Mouse (Mus musculus) stomach, embryonic 16.5 days (tissue): ENCODE data around the gene Pde3a. TPM values are rescaled to one million over a fixed set of nuclear protein-coding genes. Genes with fewer than 3 reads are reported as not detected.
A peak's percentile ranks its signal among the peaks of the same experiment; 100 is the strongest.

ENCODE experiments used
- ATAC-seq: fragments of 200-750 bp; cut with Nextera tagmentation; 2 replicates; pipeline ENCODE4 v1.8.0; 2017; ENCODE audit warnings: moderate number of reproducible peaks, moderate TSS enrichment; ENCODE audit not compliant: insufficient read depth, low FRiP score
- H3K27ac ChIP-seq: fragments of 300-500 bp; sonication (generic); 2 replicates; pipeline ENCODE4 v1.5.1; 2014; ENCODE audit warnings: low read length
- H3K27me3 ChIP-seq: fragments of 300-500 bp; sonication (generic); 2 replicates; pipeline ENCODE4 v1.6.1; 2014; ENCODE audit warnings: low read length, control low read depth, mixed read lengths; ENCODE audit not compliant: control insufficient read depth, insufficient read depth
- H3K36me3 ChIP-seq: fragments of 300-500 bp; sonication (generic); 2 replicates; pipeline ENCODE4 v1.6.1; 2014; ENCODE audit warnings: low read length; ENCODE audit not compliant: control insufficient read depth, insufficient read depth
- H3K4me1 ChIP-seq: fragments of 300-500 bp; sonication (generic); 2 replicates; pipeline ENCODE4 v1.6.1; 2014; ENCODE audit warnings: low read length, control low read depth, mixed read lengths; ENCODE audit not compliant: control insufficient read depth, insufficient read depth
- H3K4me2 ChIP-seq: fragments of 300-500 bp; sonication (generic); 2 replicates; pipeline ENCODE4 v1.6.1; 2014; ENCODE audit warnings: low read depth, low read length, mixed read lengths
- H3K4me3 ChIP-seq: fragments of 300-500 bp; sonication (generic); replicated peaks from 2 replicates; pipeline ENCODE4 v1.5.1; 2014; ENCODE audit warnings: mild to moderate bottlenecking, low read length
- H3K9ac ChIP-seq: fragments of 300-500 bp; sonication (generic); 2 replicates; pipeline ENCODE4 v1.6.1; 2014; ENCODE audit warnings: low read length
- H3K9me3 ChIP-seq: fragments of 300-500 bp; sonication (generic); replicated peaks from 2 replicates; pipeline ENCODE4 v1.6.1; 2016; ENCODE audit warnings: low read length, control low read depth; ENCODE audit not compliant: control insufficient read depth
- WGBS: fragments of 180-500 bp; shearing (Covaris S2); extraction: QIAGEN DNeasy Blood & Tissue Kit; methylation state at CpG from one replicate; pipeline ENCODE4 v1.1.7; 2014; 5-methylcytosine and 5-hydroxymethylcytosine counted together
- polyA plus RNA-seq: library from polyadenylated mRNA; unstranded; fragments of >200 nt; fragmentation: Nextera tagmentation; extraction: Ambion mirVana; gene quantifications from 2 replicates; pipeline ENCODE4 v1.2.1, GENCODE M21; 2015

Pde3a gene
- polyA plus RNA-seq, 1 experiment from 2014 or later: 9.6 TPM

DNA sequence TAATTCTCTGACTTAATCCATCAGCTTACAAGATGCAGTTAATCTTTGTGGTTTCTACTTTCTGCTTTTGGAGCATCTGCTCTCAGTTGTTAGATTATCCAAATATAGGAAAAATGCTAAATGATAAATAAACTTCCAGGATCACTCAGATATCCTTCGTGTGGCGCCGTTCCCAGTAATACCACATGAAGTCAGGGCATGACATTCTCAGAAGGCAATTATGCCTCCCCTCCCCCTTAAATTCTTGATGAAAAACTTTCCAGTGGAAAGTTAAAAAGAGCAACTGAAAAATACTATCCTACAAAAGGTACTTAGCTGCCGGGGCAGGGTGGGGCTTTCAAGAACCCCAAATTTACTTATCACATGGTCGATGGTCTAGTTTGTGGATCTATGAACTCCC is 161.8 kb downstream of the Pde3a start:
- Histone ChIP-seq H3K9ac (no peak overlapping the region), H3K27ac (no peak overlapping the region), H3K4me2 (no peak overlapping the region), H3K27me3 (no peaks in the 10 kb centered on the region), H3K9me3 (no peaks in the 10 kb centered on the region), H3K36me3 (no peaks in the 10 kb centered on the region), H3K4me3 (no peak overlapping the region), H3K4me1 (peaks cover 2% of the 10 kb centered on the region; the same call in 1 of the 2 replicates)
- no peak for ATAC-seq
- 64% methylated on average over 5 of the region's 5 CpGs for WGBS

DNA sequence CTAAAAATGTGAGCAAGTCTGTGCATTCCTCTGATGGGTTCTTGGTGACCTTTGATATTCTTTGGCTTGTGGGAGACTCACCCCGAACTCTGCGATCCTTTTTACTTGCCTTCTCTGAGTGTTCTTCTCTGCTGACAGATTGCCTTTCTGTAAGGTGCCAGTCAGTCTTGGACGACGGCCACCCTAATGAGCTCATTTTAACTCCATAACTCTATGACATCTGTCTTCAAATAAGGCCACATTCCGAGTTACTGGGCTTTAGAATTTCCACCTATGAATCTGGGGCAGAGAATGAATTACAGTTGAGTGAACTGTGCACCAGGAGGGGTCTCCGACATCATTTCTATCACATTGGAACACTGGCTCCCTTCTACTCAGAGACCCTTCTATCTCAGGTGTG is 176.0 kb downstream of the Pde3a start:
- Histone ChIP-seq H3K27me3 (no peaks in the 10 kb centered on the region), H3K4me1 (no peaks in the 10 kb centered on the region), H3K4me2 (no peak overlapping the region), H3K36me3 (no peaks in the 10 kb centered on the region), H3K27ac (no peak overlapping the region), H3K9ac (no peak overlapping the region), H3K4me3 (no peak overlapping the region), H3K9me3 (no peaks in the 10 kb centered on the region)
- ATAC-seq: no peak
- WGBS: 83% methylated on average over 6 of the region's 6 CpGs

DNA sequence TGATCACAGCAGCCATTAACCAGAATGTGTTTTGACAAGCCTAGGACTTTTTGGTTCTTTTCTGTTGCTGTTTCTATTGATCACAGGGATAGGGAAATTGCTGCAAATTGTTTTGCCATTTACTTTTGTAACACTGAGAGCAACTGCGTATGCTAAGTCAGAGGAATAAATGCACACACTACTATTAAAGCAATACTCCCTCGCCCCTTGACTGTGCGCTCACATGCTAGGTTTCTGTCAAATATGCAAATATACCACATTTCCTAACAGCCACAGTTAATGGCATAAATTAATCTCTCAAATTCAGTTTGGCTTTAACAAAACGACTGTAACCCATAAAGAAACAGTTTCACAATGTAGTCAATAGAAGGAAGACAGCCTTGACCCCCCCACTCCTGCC is 179.5 kb downstream of the Pde3a start:
- Histone ChIP-seq H3K4me2 (no peak overlapping the region), H3K9ac (no peak overlapping the region), H3K36me3 (no peaks in the 10 kb centered on the region; the same call in 1 of the 2 replicates), H3K4me1 (no peaks in the 10 kb centered on the region), H3K9me3 (no peaks in the 10 kb centered on the region), H3K27ac (no peak overlapping the region), H3K4me3 (no peak overlapping the region), H3K27me3 (no peaks in the 10 kb centered on the region)
- no peak for ATAC-seq
- WGBS: 85% methylated on average over 4 of the region's 4 CpGs

DNA sequence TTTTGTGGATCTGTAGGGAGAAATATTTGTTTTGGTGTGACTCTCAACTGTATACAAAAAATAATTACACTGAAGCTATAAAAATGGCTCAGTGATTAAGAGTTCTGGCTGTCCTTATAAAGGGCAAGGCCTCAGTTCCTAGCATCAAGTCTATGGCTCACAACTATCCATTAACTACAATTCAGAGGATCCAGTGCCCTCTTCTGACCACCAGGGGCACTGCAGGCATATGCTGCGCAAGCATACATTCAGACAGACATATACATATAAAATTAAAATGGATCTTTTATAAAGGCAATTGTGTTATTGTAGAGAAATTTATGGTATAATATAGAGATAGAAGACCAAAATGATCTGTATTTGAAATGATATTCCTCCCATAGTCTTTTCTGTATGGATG is 181.1 kb downstream of the Pde3a start:
- no peaks in the 10 kb centered on the region for H3K9me3 ChIP-seq
- ATAC-seq: no peak
- H3K9ac ChIP-seq: no peak overlapping the region
- H3K4me2 ChIP-seq: no peak overlapping the region
- H3K36me3 ChIP-seq: no peaks in the 10 kb centered on the region; the same call in 1 of the 2 replicates
- no peak overlapping the region for H3K27ac ChIP-seq
- no peak overlapping the region for H3K4me3 ChIP-seq
- no peaks in the 10 kb centered on the region for H3K27me3 ChIP-seq
- 93% methylated on average over 1 of the region's 1 CpGs for WGBS
- H3K4me1 ChIP-seq: peaks cover 12% of the 10 kb centered on the region

GRCm38 (mm10) chr6:141432271-141432974 is 183.4 kb downstream of the Pde3a start:
- H3K9ac ChIP-seq: no peak overlapping the region
- H3K4me2 ChIP-seq: peak overlapping the region; percentile 6; the same call in 1 of the 2 replicates
- peaks cover 15% of the 10 kb centered on the region for H3K4me1 ChIP-seq
- H3K9me3 ChIP-seq: no peaks in the 10 kb centered on the region
- no peaks in the 10 kb centered on the region; the same call in 1 of the 2 replicates for H3K36me3 ChIP-seq
- WGBS: 62% methylated on average over 13 of the region's 13 CpGs
- no peak; the same call in 1 of the 2 replicates for ATAC-seq
- no peak overlapping the region for H3K27ac ChIP-seq
- no peak overlapping the region for H3K4me3 ChIP-seq
- no peaks in the 10 kb centered on the region for H3K27me3 ChIP-seq

DNA sequence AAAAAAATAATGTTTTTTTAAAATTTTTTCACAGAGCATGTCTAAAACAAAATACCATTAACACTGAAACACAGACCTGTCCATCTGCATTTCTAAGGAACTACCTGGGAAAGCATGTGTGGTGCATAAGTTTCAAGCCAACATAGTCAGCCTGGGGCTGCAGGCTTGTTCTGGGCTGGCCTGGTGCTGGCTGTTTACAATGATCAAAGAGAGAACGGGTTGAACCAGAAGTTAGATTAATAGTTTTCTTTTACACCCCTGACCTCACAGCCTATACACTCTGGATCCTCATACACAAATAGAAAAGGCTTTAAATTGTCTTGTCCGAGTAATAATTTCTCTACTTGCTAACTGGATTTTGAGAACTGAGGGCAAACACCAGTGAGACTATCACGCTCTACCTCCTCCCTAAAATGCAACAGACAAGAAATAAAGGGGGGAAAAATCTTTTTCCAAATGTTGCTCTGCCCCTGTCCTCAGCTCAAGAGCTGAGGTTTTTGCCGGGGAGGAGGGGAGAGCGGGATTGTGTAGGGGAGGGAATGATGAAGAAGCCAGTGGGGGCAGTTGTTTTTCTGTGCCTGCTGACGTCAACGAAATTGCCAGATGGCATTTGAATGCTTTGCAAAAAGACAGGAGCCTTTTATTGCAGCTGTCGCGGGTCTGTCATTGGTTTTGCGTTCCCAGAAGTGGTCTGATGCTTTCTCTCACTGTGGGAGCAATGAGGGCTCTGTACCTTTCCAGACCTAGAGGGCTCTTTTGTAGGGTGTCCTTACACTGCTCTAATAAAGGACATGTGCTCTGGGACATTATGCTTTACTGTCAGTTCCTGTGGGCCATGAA is 185.1 kb downstream of the Pde3a start:
- 24% methylated on average over 10 of the region's 10 CpGs for WGBS
- H3K27me3 ChIP-seq: no peaks in the 10 kb centered on the region
- no peaks in the 10 kb centered on the region; the same call in 1 of the 2 replicates for H3K9me3 ChIP-seq
- no peaks in the 10 kb centered on the region; the same call in 1 of the 2 replicates for H3K36me3 ChIP-seq
- no peak overlapping the region for H3K4me3 ChIP-seq
- H3K4me1 ChIP-seq: peaks cover 18% of the 10 kb centered on the region
- no peak for ATAC-seq
- no peak overlapping the region for H3K4me2 ChIP-seq
- peak overlapping the region; percentile 48 for H3K27ac ChIP-seq
- H3K9ac ChIP-seq: no peak overlapping the region

DNA sequence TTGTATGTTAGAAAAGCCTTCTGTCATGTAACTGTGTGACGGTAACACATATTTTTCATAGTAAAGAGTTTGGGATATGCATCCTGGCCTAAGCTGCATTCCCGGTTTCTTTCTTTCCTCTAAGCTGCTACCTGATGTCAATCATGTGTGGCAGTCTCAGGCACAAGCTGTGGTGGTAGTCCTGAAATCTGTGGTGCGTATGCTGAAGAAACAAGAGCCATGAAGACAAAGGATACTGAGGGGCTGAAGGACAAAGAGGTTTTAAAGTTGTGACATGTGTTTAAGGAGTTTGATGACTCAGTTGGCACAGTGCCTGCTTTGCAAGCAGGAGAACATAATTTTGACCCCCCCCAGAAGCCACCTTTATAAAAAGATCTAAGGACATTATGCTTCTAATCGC is 186.1 kb downstream of the Pde3a start:
- WGBS: 57% methylated on average over 4 of the region's 4 CpGs
- Histone ChIP-seq H3K4me2 (no peak overlapping the region), H3K4me1 (peaks cover 18% of the 10 kb centered on the region), H3K9me3 (no peaks in the 10 kb centered on the region; the same call in 1 of the 2 replicates), H3K27ac (0 out of 2 replicates have a peak overlapping the region, but pooled peaks have one; percentile 48), H3K27me3 (no peaks in the 10 kb centered on the region), H3K9ac (no peak overlapping the region), H3K36me3 (no peaks in the 10 kb centered on the region; the same call in 1 of the 2 replicates), H3K4me3 (no peak overlapping the region)
- no peak for ATAC-seq

GRCm38 (mm10) chr6:141439965-141440364 is 190.9 kb downstream of the Pde3a start:
- no peaks in the 10 kb centered on the region; the same call in 1 of the 2 replicates for H3K9me3 ChIP-seq
- no peak for ATAC-seq
- 74% methylated on average over 3 of the region's 3 CpGs for WGBS
- no peak overlapping the region for H3K27ac ChIP-seq
- no peaks in the 10 kb centered on the region for H3K36me3 ChIP-seq
- peaks cover 7% of the 10 kb centered on the region; the same call in 1 of the 2 replicates for H3K4me1 ChIP-seq
- H3K27me3 ChIP-seq: no peaks in the 10 kb centered on the region
- H3K9ac ChIP-seq: no peak overlapping the region
- H3K4me2 ChIP-seq: no peak overlapping the region
- no peak overlapping the region for H3K4me3 ChIP-seq

- no peaks in the 10 kb centered on the region for H3K27me3 ChIP-seq
- H3K9me3 ChIP-seq: no peaks in the 10 kb centered on the region
- H3K4me2 ChIP-seq: no peak overlapping the region
- no peak for ATAC-seq
- H3K36me3 ChIP-seq: no peaks in the 10 kb centered on the region
- no peak overlapping the region for H3K27ac ChIP-seq
- H3K9ac ChIP-seq: no peak overlapping the region
- WGBS: 10% methylated on average over 3 of the region's 3 CpGs
- H3K4me3 ChIP-seq: no peak overlapping the region
- H3K4me1 ChIP-seq: no peaks in the 10 kb centered on the region; the same call in 1 of the 2 replicates
These were observed 198.5 kb downstream of the Pde3a start for GRCm38 (mm10) chr6:141447547-141447946.
